Mouse (Mus musculus) spleen, postnatal 4 days (tissue): ENCODE data around the gene Spry1.

Source experiments
- DNase-seq, 2 experiments: peaks; one replicate each; pipeline ENCODE4 v3.0.0; 2022; ENCODE audit warnings: low spot score in 2 of 2

The Spry1 gene

DNA sequence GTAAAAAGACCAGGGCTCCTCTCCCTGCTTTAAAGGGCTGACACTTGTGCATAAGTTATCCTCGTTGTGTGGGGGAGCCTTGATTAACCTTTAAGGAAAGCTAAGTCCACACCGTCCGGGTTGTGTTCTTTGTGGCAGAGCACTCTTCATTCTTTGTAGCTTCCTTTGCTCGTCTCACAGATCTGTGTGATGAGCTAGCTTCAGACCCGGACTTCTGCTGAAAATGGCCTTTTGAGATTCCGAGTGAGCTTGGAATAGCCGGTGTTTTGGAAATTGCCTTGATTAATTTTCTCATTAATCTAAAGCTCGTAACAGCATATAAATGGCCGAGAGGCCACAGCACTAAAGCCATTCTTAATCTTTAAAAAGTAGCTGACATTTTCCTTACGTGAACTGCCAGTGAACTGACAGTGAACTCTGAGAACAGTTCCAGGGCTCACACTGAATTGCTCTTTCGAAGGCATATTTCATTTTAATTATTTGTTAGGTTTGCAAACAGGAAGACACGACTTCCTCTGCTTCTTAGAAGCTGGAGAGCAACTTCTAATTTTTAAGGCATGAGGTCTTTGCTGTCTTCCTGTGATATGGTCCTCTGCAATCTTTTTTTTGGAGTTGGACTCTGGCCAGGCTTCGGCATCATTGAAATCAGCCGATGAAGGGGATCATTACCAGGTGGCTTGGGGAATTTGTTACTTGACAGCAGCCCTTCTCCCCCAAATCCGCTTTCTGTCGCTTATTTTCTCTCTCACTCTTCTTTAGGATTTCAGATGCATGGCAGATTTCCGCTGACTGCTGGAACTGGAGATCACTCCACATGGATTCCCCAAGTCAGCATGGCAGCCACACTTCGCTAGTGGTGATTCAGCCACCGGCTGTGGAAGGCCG lies 2.3 kb downstream of the Spry1 start:
- no peak for DNase-seq

- DNase-seq: no peak
Measured at GRCm38 (mm10) chr3:37642681-37643214, 3.0 kb downstream of the Spry1 start.

DNA sequence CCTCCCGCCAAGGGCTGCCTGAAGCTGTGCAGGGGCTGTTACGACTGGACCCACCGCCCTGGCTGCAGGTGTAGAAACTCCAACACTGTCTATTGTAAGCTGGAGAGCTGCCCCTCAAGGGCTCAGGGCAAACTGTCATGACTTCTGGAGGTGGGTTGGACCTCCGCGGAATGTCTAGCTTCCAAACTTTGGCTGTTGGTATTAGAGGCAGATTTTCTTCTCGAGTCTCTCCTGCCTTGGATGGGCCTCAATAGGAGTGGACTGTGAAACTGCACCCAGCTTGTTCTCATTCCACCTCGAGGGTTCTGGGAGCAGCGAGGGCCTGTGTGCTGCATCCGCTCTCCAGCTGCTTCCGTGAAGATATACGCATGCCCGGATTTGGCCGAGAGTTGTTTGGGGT lies 3.7 kb downstream of the Spry1 start:
- no peak for DNase-seq

GRCm38 (mm10) chr3:37643903-37644302 lies 4.2 kb downstream of the Spry1 start:
- no peak for DNase-seq

GRCm38 (mm10) chr3:37645061-37645460 lies 5.3 kb downstream of the Spry1 start:
- DNase-seq: no peak

GRCm38 (mm10) chr3:37646221-37646620 lies 6.5 kb downstream of the Spry1 start:
- no peak for DNase-seq

DNA sequence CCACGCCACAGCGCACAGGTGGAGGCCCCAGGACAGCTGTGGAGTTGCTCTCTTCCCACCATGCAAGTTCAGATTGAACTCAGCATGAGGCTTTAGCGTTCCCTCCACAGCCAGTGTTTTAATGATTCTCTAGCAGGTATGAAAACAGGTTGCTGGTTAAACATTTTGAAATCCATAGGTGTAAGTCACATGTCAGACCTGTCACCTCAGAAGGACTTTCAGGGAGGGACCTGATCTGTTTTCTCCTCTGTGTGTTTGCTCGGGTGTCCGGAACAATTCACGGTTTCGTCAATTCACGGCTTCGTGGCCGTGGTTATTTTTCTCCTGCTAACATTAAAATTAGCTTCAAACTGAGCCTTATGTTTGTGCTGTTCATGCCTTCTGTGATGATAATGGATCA lies 7.5 kb downstream of the Spry1 start:
- DNase-seq: no peak

GRCm38 (mm10) chr3:37648244-37648643 lies 8.5 kb downstream of the Spry1 start:
- no peak for DNase-seq

- no peak for DNase-seq
Measured at GRCm38 (mm10) chr3:37649281-37649680, 9.5 kb downstream of the Spry1 start.

- no peak for DNase-seq
Measured at GRCm38 (mm10) chr3:37652537-37652936, 12.8 kb downstream of the Spry1 start.

GRCm38 (mm10) chr3:37653935-37654729 lies 14.4 kb downstream of the Spry1 start:
- no peak for DNase-seq

GRCm38 (mm10) chr3:37654787-37655186 lies 15.0 kb downstream of the Spry1 start:
- DNase-seq: no peak

DNA sequence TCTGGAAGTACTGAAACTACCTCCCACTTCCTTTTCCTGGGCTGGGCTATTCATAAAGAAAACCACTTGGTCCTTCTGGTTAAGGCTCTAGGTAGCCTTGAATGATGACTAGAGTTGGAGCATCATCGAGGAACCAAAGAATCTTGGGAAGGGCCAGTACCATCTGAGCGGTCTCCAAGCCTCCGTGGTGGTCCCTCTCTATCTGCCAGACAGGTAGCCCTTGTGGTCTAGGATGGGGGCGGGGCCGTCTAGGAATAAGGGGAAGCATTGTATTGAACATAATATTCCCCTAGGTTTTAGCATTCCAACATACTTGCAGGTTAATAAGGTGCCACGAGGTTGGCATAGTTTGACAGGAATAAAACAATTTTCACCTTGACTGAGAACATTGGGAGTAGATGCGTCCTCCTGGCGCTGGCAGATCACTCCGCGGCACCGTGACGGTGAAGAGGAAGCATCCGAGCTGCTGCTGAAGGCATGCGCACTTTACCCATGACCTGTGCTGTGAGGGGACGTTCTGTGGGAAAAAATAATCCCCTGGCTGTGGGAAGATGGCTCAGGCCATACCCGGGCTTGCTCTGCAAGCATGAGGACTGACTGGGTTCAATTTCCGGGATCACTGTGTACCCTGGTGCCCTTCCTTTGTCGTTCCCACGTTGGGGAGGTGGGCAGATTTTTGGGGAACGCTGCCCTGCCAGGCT lies 16.3 kb downstream of the Spry1 start:
- no peak for DNase-seq

DNA sequence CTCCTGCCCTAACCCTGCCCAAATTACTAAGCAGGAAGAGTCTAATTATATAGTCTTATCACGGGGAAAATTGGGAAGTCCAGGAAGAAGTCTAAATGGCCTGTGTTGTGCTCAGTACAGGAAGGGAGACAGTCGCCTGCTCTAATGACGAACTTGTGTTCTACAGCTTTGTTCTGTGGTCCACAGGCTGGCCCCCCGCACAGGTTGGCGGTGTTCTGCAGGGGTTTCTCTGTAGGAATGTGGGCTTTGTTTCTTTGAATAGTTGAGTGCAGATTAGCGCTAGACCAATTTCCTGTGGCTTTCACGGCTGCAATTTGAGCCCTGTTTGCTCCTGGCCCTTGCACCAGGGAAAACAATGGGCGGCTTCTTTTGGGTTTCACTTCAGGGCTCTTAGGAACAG lies 17.3 kb downstream of the Spry1 start:
- DNase-seq: no peak

- no peak for DNase-seq
Measured at GRCm38 (mm10) chr3:37658155-37658554, 18.4 kb downstream of the Spry1 start.

DNA sequence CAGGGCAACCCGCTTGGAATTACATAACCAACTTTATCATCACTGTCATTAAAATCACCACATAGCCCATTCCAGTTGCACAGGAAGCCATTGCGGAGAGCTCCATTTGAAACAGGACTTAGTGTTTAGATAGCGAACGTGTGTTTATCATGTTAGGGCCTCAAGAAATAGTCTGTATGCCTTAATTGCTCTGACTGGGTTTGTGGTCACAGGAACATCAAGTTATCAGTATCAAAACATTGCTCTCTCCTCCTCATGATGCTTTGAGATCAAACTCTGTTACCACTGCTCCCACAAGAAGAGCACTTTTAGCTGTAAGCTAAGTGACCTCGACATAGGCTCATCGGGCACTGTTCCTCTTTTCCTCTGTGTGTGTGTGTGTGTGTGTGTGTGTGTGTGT lies 19.9 kb downstream of the Spry1 start:
- no peak for DNase-seq

- no peak for DNase-seq
Measured at GRCm38 (mm10) chr3:37666291-37667118, 26.8 kb downstream of the Spry1 start.

DNA sequence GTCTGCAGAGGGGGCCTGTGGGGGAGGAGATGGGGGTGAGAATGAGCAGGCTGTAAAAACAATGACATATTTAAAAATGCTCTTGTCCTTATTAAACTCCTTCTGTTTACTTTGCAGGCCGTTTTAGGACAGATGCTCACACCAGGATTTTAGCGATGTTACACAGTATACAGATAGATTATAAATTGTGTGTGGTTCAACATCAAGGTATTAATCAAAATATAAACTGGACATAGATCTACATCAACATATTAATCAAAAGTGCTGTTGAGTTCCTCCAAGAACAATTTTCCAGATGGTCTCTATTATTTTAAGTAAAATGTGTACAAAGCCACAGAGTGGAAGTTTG lies 27.3 kb downstream of the Spry1 start:
- DNase-seq: no peak

- no peak for DNase-seq
Measured at GRCm38 (mm10) chr3:37667736-37668135, 28.0 kb downstream of the Spry1 start.

DNA sequence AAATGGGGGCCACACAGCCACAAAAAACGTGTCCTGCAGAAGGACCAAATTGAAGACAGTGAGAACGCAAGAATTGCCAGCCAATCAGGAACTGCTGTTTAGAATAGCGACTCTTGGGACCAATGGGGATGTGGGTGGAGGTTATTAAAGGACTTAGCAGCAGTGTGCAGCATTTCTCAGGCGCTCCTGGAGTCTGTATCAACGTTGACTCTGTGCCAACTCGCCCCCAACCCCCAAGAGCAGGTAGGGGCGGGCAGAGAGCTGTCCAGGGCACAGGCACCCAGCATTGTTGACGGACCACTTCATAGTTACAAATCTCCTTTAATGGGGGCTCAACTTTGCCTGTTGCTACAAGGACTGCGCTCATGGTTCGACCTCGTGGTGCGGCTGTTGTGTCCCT lies 28.9 kb downstream of the Spry1 start:
- DNase-seq: no peak

DNA sequence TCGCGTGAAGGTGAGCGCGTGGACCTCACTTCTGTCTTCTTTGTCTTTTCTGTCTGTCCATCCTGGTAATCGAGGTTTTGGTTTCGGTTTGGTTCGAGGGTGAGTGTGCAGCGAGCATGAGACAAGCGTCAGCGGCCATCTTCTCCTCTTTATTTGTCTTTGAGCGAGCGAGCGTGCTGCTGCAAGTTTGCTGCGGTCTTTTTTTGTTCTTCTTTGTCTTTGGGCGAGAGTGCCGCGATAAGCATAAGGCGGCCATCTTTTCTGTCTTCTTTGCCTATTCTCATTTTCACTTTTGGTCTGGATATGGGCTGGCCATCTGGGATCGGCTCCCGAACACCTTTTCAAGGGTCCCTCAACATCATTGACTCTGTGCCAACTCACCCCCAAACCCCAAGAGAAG lies 29.4 kb downstream of the Spry1 start:
- DNase-seq: no peak
